Mouse (Mus musculus) adrenal gland, adult 2 months (tissue): ENCODE data around the gene Coq5. TPM values are rescaled to one million over a fixed set of nuclear protein-coding genes. Genes with fewer than 3 reads are reported as not detected.
"Not testable (repeated sequence)": the region's sequence is repeated elsewhere in the genome, so short reads cannot be mapped to it uniquely, and the experiment has no call there.

Experiments used
- DNase-seq: peaks from one replicate; pipeline ENCODE4 v3.0.0; 2021
- polyA plus RNA-seq: library from polyadenylated mRNA; depleted of rRNA; stranded (reverse); fragments of >200 nt; gene quantifications from 2 replicates; pipeline ENCODE4 v1.2.3, GENCODE M21; 2012
- total RNA-seq, 2 experiments: library from RNA; stranded (reverse); gene quantifications; 2 replicates each; pipeline ENCODE4 v1.2.3; 2021

Gene Coq5
- total and polyA plus RNA-seq, 3 experiments, result 15.7 to 68.0 (median 52.5) TPM

DNA sequence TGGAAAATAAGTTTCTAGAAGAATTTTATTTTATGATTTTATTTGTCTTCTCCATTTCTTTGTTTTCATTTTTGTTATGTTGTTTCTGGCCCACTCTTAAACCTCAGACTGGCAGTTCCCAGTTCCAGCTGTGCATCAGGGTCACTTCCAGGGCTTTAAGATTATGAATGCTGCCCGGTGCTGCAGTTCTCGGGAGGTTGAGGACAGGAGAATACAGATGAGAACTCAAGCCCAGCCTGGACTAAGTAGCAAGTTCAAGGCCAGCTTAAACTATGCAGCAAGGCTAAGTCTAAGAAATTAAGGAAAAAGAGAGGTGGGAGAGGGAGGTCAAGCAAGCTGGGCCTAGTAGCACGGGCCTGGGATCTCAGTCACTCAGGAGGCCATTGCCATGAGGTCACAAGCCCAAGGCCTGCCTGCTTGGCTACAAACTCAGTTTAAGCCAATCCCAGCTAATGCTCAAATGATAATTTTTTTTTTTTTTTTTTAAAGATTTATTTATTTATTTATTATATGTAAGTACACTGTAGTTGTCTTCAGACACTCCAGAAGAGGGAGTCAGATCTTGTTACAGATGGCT lies 11.9 kb upstream of the Coq5 start:
- peak; percentile 63 for DNase-seq

DNA sequence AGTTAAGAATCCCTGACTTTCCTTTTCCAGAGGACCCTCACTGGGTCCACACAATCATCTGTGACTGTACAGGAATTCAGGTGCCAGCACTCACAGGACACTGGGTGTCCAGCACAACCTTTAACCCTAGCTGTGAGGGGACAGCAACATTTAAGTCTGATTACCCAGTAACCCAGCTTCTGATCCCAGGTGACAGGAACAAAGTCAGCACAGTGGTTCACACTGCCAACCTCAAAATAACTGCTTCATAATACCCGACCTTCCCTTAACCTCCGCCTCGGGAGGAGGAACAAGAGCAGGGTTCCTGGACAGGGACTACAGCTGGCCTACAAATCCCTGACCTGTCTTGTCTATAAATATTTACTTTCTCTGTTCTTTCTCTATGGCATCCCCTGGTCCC lies 11.2 kb upstream of the Coq5 start:
- no peak for DNase-seq

- no peak for DNase-seq
Measured at GRCm38 (mm10) chr5:115269969-115270368, 9.5 kb upstream of the Coq5 start.

DNA sequence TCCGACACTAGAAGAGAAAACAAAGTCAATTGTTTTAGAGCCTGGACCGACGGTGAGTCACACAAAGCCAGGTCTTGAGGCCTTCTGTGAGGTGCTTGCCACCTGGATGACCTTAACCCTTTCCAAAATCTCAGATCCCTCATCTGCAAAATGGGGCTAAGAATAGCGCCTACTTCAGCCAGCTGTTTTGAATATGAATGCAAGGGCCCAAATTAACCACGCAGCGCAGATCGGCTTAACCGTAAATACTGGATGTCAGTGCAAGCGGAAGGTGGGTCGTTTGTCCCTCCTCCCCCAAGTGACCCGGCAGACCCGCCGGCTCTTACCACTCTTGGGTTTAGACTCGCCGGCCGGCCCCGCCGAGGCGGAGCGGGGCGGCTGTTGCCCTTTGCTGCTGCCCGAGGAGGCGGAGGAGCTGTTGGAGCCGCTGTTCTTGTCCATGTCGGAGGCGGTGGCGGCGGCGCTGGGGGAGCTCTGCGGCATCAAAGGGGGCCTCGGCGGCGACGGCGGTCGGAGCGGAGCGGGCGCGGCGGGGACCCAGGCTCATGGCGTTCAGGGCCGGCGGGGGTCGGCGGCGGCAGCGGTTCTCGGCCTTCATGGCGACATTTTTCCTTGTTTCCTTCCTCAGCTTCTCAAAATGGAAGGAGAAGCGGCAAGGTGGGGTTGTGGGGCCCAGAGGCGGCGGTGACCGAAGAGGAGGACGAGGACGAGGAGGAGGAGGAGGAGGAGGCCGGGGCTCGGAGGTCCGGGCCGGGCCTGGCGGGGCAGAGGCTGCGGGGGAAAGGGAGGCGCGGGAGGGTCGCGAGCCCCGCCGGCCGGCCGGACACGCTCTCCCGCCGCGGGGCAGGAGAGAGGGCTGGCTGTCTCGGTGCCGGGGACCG lies 7.3 kb upstream of the Coq5 start:
- peak; percentile 69 for DNase-seq

DNA sequence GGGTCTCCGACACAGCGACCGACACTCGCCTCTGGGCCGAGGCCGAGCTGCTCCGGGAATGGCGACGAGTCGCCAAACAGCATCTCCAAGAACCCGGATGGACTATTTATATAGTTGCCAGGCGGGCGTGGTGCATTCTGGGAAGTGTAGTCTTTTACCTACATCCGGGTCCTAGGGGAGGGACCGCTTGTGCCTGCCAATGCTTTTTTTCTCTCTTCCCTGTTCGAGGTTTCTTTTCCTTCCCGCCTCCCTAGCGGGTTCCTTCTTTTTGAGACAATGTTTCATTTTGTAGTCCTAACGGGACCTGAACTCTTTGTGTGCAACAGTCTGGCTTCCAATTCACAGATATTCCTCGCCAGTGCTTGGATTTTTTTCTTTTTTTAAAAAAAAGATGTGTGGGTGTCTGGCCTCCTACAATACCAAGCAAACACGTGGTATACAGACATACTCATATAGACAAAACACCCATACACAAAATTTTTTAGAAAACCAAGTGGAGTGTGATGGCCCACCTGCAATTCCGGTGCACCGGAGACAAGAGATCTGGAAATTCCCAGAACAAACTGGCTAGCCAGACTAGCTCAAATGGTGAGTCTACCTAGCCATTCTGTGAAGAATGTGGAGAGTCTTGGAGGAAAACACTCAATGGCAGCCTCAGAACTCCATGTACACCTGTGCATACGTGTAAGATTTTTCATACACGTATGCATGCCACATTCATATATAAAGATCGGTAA lies 6.5 kb upstream of the Coq5 start, which contains the start of gene Rnf10:
Rnf10 (minus strand) TSS at position 87 of the 737 bp plus-strand sequence.
- peak; percentile 97 for DNase-seq

DNA sequence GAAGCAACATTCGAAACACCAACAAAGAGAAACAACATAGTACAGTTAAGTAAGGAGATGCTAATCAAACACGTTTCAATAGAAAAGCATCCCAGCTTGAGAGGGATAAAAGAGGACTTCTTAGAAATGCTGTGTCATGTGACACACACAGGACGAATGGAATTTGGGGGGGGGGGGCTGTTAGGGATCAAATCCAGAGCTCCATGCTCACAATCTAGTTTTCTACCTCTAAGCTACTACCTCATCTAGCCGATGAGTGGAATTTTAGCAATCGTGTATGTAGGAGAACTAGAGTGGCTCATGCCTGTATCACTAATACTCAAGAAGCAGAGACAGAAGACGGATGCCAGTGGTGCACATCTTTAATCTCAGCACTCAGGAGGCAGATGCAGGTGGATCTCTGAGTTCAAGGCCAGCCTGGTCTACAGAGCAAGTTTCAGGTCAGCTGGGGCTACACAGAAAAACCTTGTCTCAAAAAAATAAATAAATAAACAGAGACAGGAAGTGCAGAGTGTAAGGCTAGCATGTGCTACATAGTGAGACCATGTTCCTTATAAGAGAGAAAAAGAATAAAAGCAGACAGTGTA lies 5.8 kb upstream of the Coq5 start:
- no peak for DNase-seq

GRCm38 (mm10) chr5:115274353-115274752 lies 5.1 kb upstream of the Coq5 start:
- DNase-seq, result no peak

GRCm38 (mm10) chr5:115274771-115275170 lies 4.7 kb upstream of the Coq5 start:
- DNase-seq, result peak; percentile 56

DNA sequence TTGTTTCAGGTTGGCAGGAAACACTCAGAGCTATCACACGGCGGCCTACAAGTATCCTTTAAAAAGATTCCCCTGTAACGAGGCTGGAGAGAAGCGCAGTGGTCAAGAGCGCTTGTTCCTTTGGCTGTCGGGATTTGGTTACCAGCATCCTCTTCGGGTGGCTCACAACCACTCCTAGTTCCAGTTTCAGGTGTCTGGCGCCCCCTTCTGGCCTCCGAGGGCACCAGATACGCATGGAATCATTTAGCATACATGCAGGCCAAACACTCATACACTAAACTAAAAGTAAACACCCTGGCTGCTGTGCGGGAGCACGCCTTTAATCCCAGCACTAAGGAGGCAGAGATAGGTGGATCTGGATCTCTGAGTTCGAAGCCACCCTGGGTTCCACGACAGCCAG lies 3.5 kb upstream of the Coq5 start:
- no peak for DNase-seq

DNA sequence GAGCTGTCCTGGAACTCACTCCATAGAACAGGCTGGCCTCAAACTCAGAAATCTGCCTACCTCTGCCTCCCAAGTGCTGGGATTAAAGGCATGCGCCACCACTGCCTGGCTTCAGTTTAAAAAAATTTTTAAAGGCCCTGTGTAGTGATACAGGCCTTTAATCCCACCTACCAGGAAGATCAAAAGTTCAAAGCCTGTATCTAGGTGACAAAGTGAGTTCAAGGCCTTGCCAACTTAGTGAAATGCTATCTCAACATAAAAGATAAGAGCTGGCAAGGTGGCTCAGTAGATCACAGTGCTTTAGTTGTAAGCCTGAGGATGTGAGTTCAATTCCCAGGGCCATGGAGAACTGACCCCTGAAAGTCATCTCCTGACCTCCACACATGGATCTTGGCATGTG lies 1.4 kb upstream of the Coq5 start:
- no peak for DNase-seq

- no peak for DNase-seq
Measured at GRCm38 (mm10) chr5:115278785-115279184, 681 bp upstream of the Coq5 start.

GRCm38 (mm10) chr5:115280050-115280687 lies 703 bp downstream of the Coq5 start:
- DNase-seq, result no peak

- DNase-seq, result peak; percentile 45
Measured at GRCm38 (mm10) chr5:115284735-115285134, 5.3 kb downstream of the Coq5 start.

DNA sequence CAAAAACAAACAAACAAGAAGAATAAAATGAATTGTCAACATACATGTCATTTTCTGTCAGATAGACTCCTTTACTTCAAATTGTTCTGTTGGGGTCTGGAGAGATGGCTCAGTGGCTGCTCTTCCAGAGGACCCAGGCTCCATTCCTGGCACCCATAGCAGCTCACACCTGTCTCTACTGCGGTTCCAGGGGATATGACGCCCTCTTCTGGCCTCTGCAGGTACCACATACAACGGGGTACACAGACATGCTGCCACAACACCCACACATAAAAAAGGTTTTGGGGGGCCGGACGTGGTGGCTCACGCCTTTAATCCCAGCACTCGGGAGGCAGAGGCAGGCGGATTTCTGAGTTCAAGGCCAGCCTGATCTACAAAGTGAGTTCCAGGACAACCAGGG lies 14.7 kb downstream of the Coq5 start:
- DNase-seq, result no peak

DNA sequence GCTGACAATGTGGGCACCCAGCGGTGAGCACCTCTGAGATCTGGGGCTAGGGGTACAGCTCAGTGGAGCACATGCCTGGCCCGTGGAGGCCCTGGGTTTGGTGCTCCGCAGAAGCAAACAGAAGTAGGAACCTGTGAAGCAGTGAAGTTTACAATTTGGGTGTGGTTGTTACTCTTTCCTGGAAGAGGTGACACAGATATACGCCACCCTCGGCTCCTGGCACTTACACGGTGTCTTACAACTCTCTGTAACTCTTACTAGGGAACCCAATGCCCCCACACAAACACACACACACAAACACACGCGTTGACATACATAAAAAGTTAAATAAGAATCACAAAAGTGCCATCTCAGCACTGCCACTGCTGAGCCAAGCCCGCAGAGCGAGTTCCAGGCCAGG lies 16.9 kb downstream of the Coq5 start:
- no peak for DNase-seq

- peak; percentile 82 for DNase-seq
Measured at GRCm38 (mm10) chr5:115300035-115300744, 20.7 kb downstream of the Coq5 start.

- peak; percentile 99 for DNase-seq
Measured at GRCm38 (mm10) chr5:115300792-115301614, 21.5 kb downstream of the Coq5 start, which contains the start of gene Dynll1. Gene Dynll1 (minus strand): TSS chr5:115300999.

DNA sequence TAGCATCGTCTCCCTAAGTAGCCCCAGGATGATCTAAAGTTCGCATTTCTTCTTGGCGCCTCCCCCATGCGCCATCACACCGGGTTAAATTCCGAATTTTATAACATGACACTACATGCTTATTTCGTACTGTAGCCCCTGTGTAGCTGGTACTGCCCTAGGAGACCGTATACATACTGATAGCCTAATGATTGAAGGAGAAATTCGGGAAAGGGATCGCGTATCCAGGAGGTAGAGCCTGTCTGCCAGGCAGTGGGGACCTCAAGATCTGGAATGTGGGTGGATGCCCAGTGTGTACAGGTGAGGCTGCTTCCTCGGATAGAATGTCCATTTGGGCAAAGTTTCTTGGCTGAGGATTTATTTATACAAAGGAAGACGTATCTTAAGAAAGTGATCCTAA lies 22.1 kb downstream of the Coq5 start:
- no peak for DNase-seq

DNA sequence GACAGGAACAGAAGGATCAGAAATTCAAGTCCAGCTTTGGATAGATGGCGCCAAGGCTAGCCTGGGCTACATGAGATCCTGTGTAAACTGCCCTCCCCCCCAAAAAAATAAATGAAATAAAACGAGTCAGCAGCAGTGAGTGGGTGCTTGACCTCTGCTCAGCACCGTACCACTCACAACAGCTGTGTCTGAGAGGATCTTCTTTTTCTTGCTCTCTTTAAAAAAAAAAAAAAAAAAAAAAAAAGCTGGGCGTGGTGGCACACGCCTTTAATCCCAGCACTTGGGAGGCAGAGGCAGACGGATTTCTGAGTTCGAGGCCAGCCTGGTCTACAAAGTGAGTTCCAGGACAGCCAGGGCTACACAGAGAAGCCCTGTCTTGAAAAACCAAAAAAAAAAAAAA lies 22.7 kb downstream of the Coq5 start:
- not testable (repeated sequence) for DNase-seq

DNA sequence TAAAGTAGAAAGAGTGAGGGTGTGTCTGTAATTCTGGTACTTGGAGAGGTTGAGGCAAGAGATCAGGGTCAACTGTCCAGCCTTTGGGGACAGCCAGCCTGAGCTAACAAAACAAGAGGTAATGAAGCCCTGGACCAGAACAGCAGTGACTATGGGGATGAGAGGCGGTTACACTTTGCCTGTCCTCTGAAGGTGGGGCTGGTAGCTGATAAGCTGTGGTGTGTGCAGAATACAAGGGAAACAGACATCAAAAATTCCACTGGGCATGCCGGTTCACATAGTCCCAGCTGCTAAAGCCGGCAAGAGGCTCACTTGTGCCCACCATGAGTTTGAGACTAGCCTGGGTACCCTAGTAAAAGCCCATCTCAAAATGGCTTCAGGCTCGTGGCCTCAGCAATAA lies 32.9 kb downstream of the Coq5 start:
- DNase-seq, result no peak
